12 mouse cellular contexts compared by ENCODE assay signal in the genomic region with DNA sequence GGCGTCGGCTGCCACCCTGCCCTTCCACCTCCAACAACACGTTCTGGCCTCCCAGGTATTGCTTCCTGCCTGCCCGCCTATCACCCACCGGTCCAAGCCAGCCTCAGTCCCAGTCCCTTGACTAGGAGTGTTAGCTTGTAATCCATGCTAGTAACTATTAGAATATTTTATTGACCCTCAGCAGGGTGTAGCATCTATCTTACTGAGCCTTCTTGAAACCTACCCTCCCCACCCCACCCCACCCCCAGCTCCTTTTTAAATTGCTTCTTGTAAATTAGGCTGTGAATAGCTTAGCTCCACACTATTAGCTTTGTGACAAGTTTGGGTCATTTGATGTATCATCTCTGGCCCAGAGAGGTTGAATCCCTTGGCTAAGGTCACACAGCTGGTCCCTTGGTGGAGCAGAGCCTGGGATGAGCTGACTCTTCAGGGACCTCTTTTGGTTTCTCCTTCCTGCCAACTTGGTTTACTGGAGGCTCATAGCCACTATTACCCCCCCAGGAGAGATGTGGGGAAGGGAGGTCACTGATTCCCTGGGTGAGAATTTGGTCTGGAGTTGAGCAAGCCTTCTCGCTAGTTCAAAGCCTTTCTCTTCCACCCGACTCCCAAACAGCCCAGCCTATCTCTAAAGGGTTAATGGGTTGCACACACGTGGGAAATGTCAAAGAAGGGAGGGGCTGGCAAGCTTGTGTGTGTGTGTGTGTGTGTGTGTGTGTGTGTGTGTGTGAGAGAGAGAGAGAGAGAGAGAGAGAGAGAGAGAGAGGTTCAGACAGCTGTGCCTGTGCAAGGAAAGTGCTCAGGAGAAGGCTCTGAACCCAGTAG. TPM values are rescaled to one million over a fixed set of nuclear protein-coding genes. Genes with fewer than 3 reads are reported as not detected.
DNase-seq lines count a peak whose midpoint lies in the region; ATAC-seq and TF ChIP-seq lines count a peak whose summit lies in the region.
"Had no signal": no experiment of that assay in that cellular context is flagged by ENCODE, and none has a peak within 500 bp of the region (broad histone marks: within the 10 kb centered on the region; RNA-seq: fewer than 3 reads in every experiment).

No protein-coding gene starts in this region.

- intact Hi-C loops in heart, postnatal 14 days (cut with DNase I): no loop called here
- intact Hi-C loops in left cerebral cortex, postnatal 10 days (cut with DNase I): no loop called here

- no peak for ATAC-seq in forebrain, embryonic 15.5 days (replicated peaks)
- ATAC-seq: CD4-positive, CD25-positive, alpha-beta regulatory T cell, adult 4 months had no signal

- H3K27me3 ChIP-seq in embryonic facial prominence, embryonic 10.5 days (replicated peaks; ENCODE audit: low read depth, poor library complexity, severe bottlenecking): peaks cover 100% of the 10 kb centered on the region
- H3K27me3 ChIP-seq in forebrain, embryonic 15.5 days: peaks cover 94% of the 10 kb centered on the region

- TF ChIP-seq POLR2A in lung, adult 2 months (IDR thresholded peaks at IDR 0.05; ENCODE audit: borderline replicate concordance, extremely low read depth, low read depth, low read length): no peak

- no peaks in the 10 kb centered on the region for H3K9me3 ChIP-seq in embryonic facial prominence, embryonic 10.5 days
- H3K9me3 ChIP-seq in forebrain, embryonic 15.5 days: no peaks in the 10 kb centered on the region

- no peak for TF ChIP-seq CTCF in lung, adult 2 months (IDR thresholded peaks at IDR 0.05; ENCODE audit: insufficient read depth, low read length)

- DNase-seq in heart, adult 11 months: peak; percentile 78
- DNase-seq in heart, postnatal 14 days: no peak
- DNase-seq in lung, adult 2 months: no peak
- DNase-seq in lung, postnatal 14 days: no peak
- DNase-seq in embryonic facial prominence, embryonic 10.5 days (ENCODE audit: low spot score): no peak
- peak; percentile 47 for DNase-seq in lung, postnatal 10 days
- DNase-seq in left cerebral cortex, postnatal 10 days (ENCODE audit: extremely low spot score in 1 of 2, low spot score in 2 of 2): no peak

- peak overlapping the region; percentile 61 for H3K4me3 ChIP-seq in lung, adult 2 months (replicated peaks; ENCODE audit: extremely low read depth, low read depth, low read length)
- H3K4me3 ChIP-seq in embryonic facial prominence, embryonic 10.5 days: peak overlapping the region; percentile 59
- no peak overlapping the region for H3K4me3 ChIP-seq in forebrain, embryonic 15.5 days
- H3K4me3 ChIP-seq: left cerebral cortex, adult 2 months; myocyte had no signal

- peak overlapping the region; percentile 87 for H3K27ac ChIP-seq in embryonic facial prominence, embryonic 10.5 days (replicated peaks)
- no peak overlapping the region for H3K27ac ChIP-seq in forebrain, embryonic 15.5 days (replicated peaks)
- H3K27ac ChIP-seq: left cerebral cortex, adult 2 months had no signal

- WGBS in lung, adult 2 months: 20% methylated on average over 8 of the region's 8 CpGs
- WGBS in embryonic facial prominence, embryonic 10.5 days: 12% methylated on average over 8 of the region's 8 CpGs
- 1% methylated on average over 8 of the region's 8 CpGs for WGBS in forebrain, embryonic 15.5 days

- peaks cover 62% of the 10 kb centered on the region for H3K36me3 ChIP-seq in embryonic facial prominence, embryonic 10.5 days (replicated peaks)
- H3K36me3 ChIP-seq in forebrain, embryonic 15.5 days: no peaks in the 10 kb centered on the region

- peaks cover 6% of the 10 kb centered on the region; the same call in 1 of the 2 replicates for H3K4me1 ChIP-seq in lung, adult 2 months (ENCODE audit: control insufficient read depth, insufficient read depth, low read length)
- peaks cover 79% of the 10 kb centered on the region for H3K4me1 ChIP-seq in embryonic facial prominence, embryonic 10.5 days
- H3K4me1 ChIP-seq in forebrain, embryonic 15.5 days: peaks cover 5% of the 10 kb centered on the region; the same call in 1 of the 2 replicates

- H3K9ac ChIP-seq in forebrain, embryonic 15.5 days (replicated peaks): no peak overlapping the region

- H3K4me2 ChIP-seq in forebrain, embryonic 15.5 days (replicated peaks): no peak overlapping the region

RNA-seq across cellular contexts. Expression of a gene that starts 10.8 kb away (rescaled TPM):
- 10 to 100 TPM; 15.1 to 17.8 TPM for total RNA-seq in heart, postnatal 14 days (2021)
- polyA plus RNA-seq in lung, adult 2 months (2012; rRNA removed): 135 and 160 TPM in 2 replicates
- 58.3 and 64.8 TPM in 2 replicates for polyA plus RNA-seq in embryonic facial prominence, embryonic 10.5 days (2016; fragmentation: Nextera tagmentation; extraction: Ambion mirVana)
- total RNA-seq in left cerebral cortex, postnatal 10 days (2021): 1 to 10 TPM; 3.0 to 5.1 TPM
- 1.7 and 2.4 TPM in 2 replicates for polyA plus RNA-seq in forebrain, embryonic 15.5 days (2015; fragmentation: Nextera tagmentation; extraction: Ambion mirVana)
- total RNA-seq: hematopoietic stem cell, adult 5-6 weeks had no signal

Comparison
In these comparisons a context has a peak if more than half of its experiments do, and no peak if none do; other contexts are left out.
1. DNase-seq: peak in heart, adult 11 months (single experiment) and lung, postnatal 10 days (single experiment); none in heart, postnatal 14 days (0 of 2), lung, adult 2 months (single experiment), lung, postnatal 14 days (single experiment), embryonic facial prominence, embryonic 10.5 days (single experiment) and left cerebral cortex, postnatal 10 days (0 of 2).
2. RNA of a gene that starts 10.8 kb away (polyA plus RNA-seq): 135 to 160 TPM in lung, adult 2 months and 58.3 to 64.8 TPM in embryonic facial prominence, embryonic 10.5 days; 1.7 to 2.4 TPM in forebrain, embryonic 15.5 days; every median in the first group is over 10 times any median in the second.